Mouse (Mus musculus) cerebellum, postnatal 25 days (tissue): ENCODE measurements around the gene Ptprt.

ENCODE experiments used
- DNase-seq, 2 experiments: peaks; one replicate each; pipeline ENCODE4 v3.0.0; 2021; ENCODE audit warnings: mixed read lengths in 2 of 2

The Ptprt gene

GRCm38 (mm10) chr2:161511880-161512570, 1148.9 kb downstream of the Ptprt start:
- DNase-seq = peak in 1 of 2 experiments; percentile 27

GRCm38 (mm10) chr2:161511101-161511759, 1149.7 kb downstream of the Ptprt start:
- no peak for DNase-seq

- no peak for DNase-seq
Measured at GRCm38 (mm10) chr2:161499097-161499899, 1161.6 kb downstream of the Ptprt start.

- DNase-seq = peak; percentile 46 to 51
Measured at GRCm38 (mm10) chr2:161498449-161499096, 1162.4 kb downstream of the Ptprt start.

- no peak for DNase-seq
Measured at GRCm38 (mm10) chr2:161481741-161482140, 1179.2 kb downstream of the Ptprt start.

GRCm38 (mm10) chr2:161480445-161480844, 1180.5 kb downstream of the Ptprt start:
- DNase-seq = no peak
